ENCODE assay signal across 12 mouse cellular contexts in the genomic region with DNA sequence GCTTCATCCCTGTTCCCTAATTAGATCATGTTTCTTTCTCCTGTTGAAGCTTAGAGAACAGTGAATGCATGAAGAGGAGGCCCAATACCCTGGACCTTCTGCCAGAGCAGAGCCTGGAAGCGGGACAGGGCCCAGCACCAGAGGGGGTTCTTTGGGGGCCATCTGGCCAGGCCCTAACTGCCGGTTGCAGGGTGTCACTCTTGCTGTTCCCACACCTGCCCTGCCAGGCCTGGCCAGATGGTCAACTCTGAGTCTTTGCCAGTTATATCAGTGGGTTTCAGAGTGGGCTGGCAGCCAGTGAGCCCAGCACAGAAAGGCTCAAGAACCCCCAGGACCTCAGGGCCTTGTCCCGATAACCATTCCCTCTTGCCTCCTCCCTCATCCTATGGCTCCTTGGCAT. TPM values are rescaled to one million over a fixed set of nuclear protein-coding genes. Genes with fewer than 3 reads are reported as not detected.
DNase-seq lines count a peak whose midpoint lies in the region; ATAC-seq lines count a peak whose summit lies in the region.
"Had no signal": no experiment of that assay in that cellular context is flagged by ENCODE, and none has a peak within 500 bp of the region (broad histone marks: within the 10 kb centered on the region; RNA-seq: fewer than 3 reads in every experiment).

No protein-coding gene starts in this region.

- peaks cover 25% of the 10 kb centered on the region for H3K4me1 ChIP-seq in forebrain, embryonic 14.5 days (ENCODE audit: control insufficient read depth, insufficient read depth, low read length)
- peaks cover 15% of the 10 kb centered on the region for H3K4me1 ChIP-seq in midbrain, embryonic 11.5 days (ENCODE audit: control insufficient read depth, insufficient read depth, low read length)

- 49% methylated on average over 3 of the region's 3 CpGs for WGBS in forebrain, embryonic 14.5 days
- 87% methylated on average over 3 of the region's 3 CpGs for WGBS in midbrain, embryonic 11.5 days

- no peak for ATAC-seq in forebrain, embryonic 14.5 days
- no peak for ATAC-seq in midbrain, embryonic 11.5 days (ENCODE audit: low FRiP score)
- ATAC-seq in megakaryocyte progenitor cell, adult 5-6 weeks (replicated peaks; ENCODE audit: poor library complexity): no peak

- H3K27ac ChIP-seq in forebrain, embryonic 14.5 days (ENCODE audit: low read depth, low read length): peak overlapping the region; percentile 44; the same call in 1 of the 2 replicates
- no peak overlapping the region for H3K27ac ChIP-seq in midbrain, embryonic 11.5 days (ENCODE audit: low read depth, low read length)
- H3K27ac ChIP-seq: gastrocnemius, adult 2 months; layer of hippocampus, adult 2 months had no signal

- H3K9ac ChIP-seq in forebrain, embryonic 14.5 days (ENCODE audit: low read length): 0 out of 2 replicates have a peak overlapping the region, but pooled peaks have one; percentile 8
- H3K9ac ChIP-seq in midbrain, embryonic 11.5 days (ENCODE audit: low read length): 0 out of 2 replicates have a peak overlapping the region, but pooled peaks have one; percentile 1

- H3K27me3 ChIP-seq in forebrain, embryonic 14.5 days (replicated peaks; ENCODE audit: control insufficient read depth, insufficient read depth, low read length): peaks cover 8% of the 10 kb centered on the region
- H3K27me3 ChIP-seq in midbrain, embryonic 11.5 days (ENCODE audit: control insufficient read depth, insufficient read depth, low read length): peaks cover 3% of the 10 kb centered on the region; the same call in 1 of the 2 replicates

- H3K36me3 ChIP-seq in forebrain, embryonic 14.5 days (ENCODE audit: control insufficient read depth, insufficient read depth, low read length): peaks cover 9% of the 10 kb centered on the region; the same call in 1 of the 2 replicates
- H3K36me3 ChIP-seq in midbrain, embryonic 11.5 days (ENCODE audit: control insufficient read depth, insufficient read depth, low read length): no peaks in the 10 kb centered on the region

- peak overlapping the region; percentile 88 for H3K4me2 ChIP-seq in forebrain, embryonic 14.5 days (ENCODE audit: low read length)
- H3K4me2 ChIP-seq in midbrain, embryonic 11.5 days: peak overlapping the region; percentile 84; the same call in 1 of the 2 replicates

- H3K9me3 ChIP-seq in forebrain, embryonic 14.5 days (replicated peaks; ENCODE audit: control insufficient read depth, low read length): no peaks in the 10 kb centered on the region
- no peaks in the 10 kb centered on the region for H3K9me3 ChIP-seq in midbrain, embryonic 11.5 days (ENCODE audit: control insufficient read depth, low read length)

- peak; percentile 85 for DNase-seq in MN1 (ENCODE audit: low spot score)
- DNase-seq in cerebellum, adult 18-20 months: peak; percentile 95 to 97
- DNase-seq in forebrain, embryonic 14.5 days (ENCODE audit: low spot score): peak; percentile 59
- no peak for DNase-seq in midbrain, embryonic 11.5 days (ENCODE audit: low spot score, missing footprints)
- DNase-seq in right cerebral cortex, postnatal 14 days: no peak
- DNase-seq in lung, postnatal 10 days: no peak
- no peak for DNase-seq in frontal cortex, adult 2 months (ENCODE audit: extremely low spot score in 1 of 2, low spot score in 1 of 2)
- DNase-seq: gastrocnemius, adult 2 months; lung, adult 18-20 months had no signal

- no peak overlapping the region for H3K4me3 ChIP-seq in forebrain, embryonic 14.5 days (ENCODE audit: low read depth, low read length)
- H3K4me3 ChIP-seq in midbrain, embryonic 11.5 days (ENCODE audit: low read depth, low read length): no peak overlapping the region
- H3K4me3 ChIP-seq: gastrocnemius, adult 2 months had no signal

RNA-seq across cellular contexts. Expression of gene Shf, which starts 2.9 kb away (rescaled TPM):
- polyA plus RNA-seq in forebrain, embryonic 14.5 days (2014; fragmentation: Nextera tagmentation; extraction: Ambion mirVana): 9.7 and 12.4 TPM in 2 replicates
- polyA plus RNA-seq in midbrain, embryonic 11.5 days (2014; fragmentation: Nextera tagmentation; extraction: Ambion mirVana): 6.7 and 9.2 TPM in 2 replicates
- total RNA-seq in megakaryocyte progenitor cell, adult 5-6 weeks (2015): 2.2 and 3.7 TPM in 2 replicates
- total RNA-seq in megakaryocyte progenitor cell, adult 5-6 weeks (2017): 2.1 and 2.4 TPM in 2 replicates
- 45.1 and 57.6 TPM in 2 replicates for polyA plus RNA-seq in frontal cortex, adult 2 months (2012; rRNA removed)

RNA-seq across cellular contexts. Expression of gene Duox1, which starts 50.6 kb away (rescaled TPM):
- 0.06 TPM in 1 of 2 replicates, not detected in the other for polyA plus RNA-seq in forebrain, embryonic 14.5 days (2014; fragmentation: Nextera tagmentation; extraction: Ambion mirVana)
- polyA plus RNA-seq in midbrain, embryonic 11.5 days (2014; fragmentation: Nextera tagmentation; extraction: Ambion mirVana): 0.04 TPM in 1 of 2 replicates, not detected in the other
- total RNA-seq in megakaryocyte progenitor cell, adult 5-6 weeks (2015): not detected in 2 replicates
- total RNA-seq in megakaryocyte progenitor cell, adult 5-6 weeks (2017): not detected in 2 replicates
- polyA plus RNA-seq in frontal cortex, adult 2 months (2012; rRNA removed): 0.04 TPM in 1 of 2 replicates, not detected in the other
- total RNA-seq: layer of hippocampus, adult 2 months had no signal
- polyA plus RNA-seq: spleen, adult 2 months had no signal

RNA-seq across cellular contexts. Expression of gene Duoxa1, which starts 52.5 kb away (rescaled TPM):
- polyA plus RNA-seq in forebrain, embryonic 14.5 days (2014; fragmentation: Nextera tagmentation; extraction: Ambion mirVana): not detected in 2 replicates
- not detected in 2 replicates for polyA plus RNA-seq in midbrain, embryonic 11.5 days (2014; fragmentation: Nextera tagmentation; extraction: Ambion mirVana)
- total RNA-seq in megakaryocyte progenitor cell, adult 5-6 weeks (2015): not detected in 2 replicates
- total RNA-seq in megakaryocyte progenitor cell, adult 5-6 weeks (2017): not detected in 2 replicates
- 0.15 TPM in 1 of 2 replicates, not detected in the other for polyA plus RNA-seq in frontal cortex, adult 2 months (2012; rRNA removed)
- total RNA-seq: layer of hippocampus, adult 2 months had no signal
- polyA plus RNA-seq: spleen, adult 2 months had no signal

Comparison
In these comparisons a context has a peak if more than half of its experiments do, and no peak if none do; other contexts are left out.
1. DNase-seq: peak in MN1 (single experiment), cerebellum, adult 18-20 months (2 of 2) and forebrain, embryonic 14.5 days (single experiment); none in midbrain, embryonic 11.5 days (single experiment), right cerebral cortex, postnatal 14 days (single experiment), lung, postnatal 10 days (single experiment) and frontal cortex, adult 2 months (0 of 2).